Mouse (Mus musculus): ENCODE measurements around the gene Iqcf3. TPM values are rescaled to one million over a fixed set of nuclear protein-coding genes. Genes with fewer than 3 reads are reported as not detected.
"Not testable (repeated sequence)": the region's sequence is repeated elsewhere in the genome, so short reads cannot be mapped to it uniquely, and the experiment has no call there.

Iqcf3 gene
- polyA plus RNA-seq (2016; fragmentation: Nextera tagmentation; extraction: Ambion mirVana): not detected in 2 replicates

GRCm38 (mm10) chr9:106561531-106561930 is at the start of gene Iqcf3:
Iqcf3 (minus strand) TSS chr9:106561631.
- no peak for DNase-seq (ENCODE audit: low spot score)
- H3K9me3 ChIP-seq: no peaks in the 10 kb centered on the region
- H3K27me3 ChIP-seq (ENCODE audit: insufficient read depth, poor library complexity, severe bottlenecking): no peaks in the 10 kb centered on the region
- H3K4me1 ChIP-seq: 0 out of 2 replicates have a peak, but pooled peaks cover 2% of the 10 kb centered on the region
- 79% methylated on average over 5 of the region's 5 CpGs for WGBS
- H3K4me3 ChIP-seq: no peak within 1 kb of the TSS
- no peaks in the 10 kb centered on the region for H3K36me3 ChIP-seq
- H3K27ac ChIP-seq: no peak within 1 kb of the TSS

- Histone ChIP-seq H3K27me3 (ENCODE audit: insufficient read depth, poor library complexity, severe bottlenecking) (no peaks in the 10 kb centered on the region), H3K36me3 (no peaks in the 10 kb centered on the region), H3K4me1 (no peaks in the 10 kb centered on the region), H3K9me3 (no peaks in the 10 kb centered on the region), H3K27ac (no peak overlapping the region), H3K4me3 (no peak overlapping the region)
- DNase-seq (ENCODE audit: low spot score): no peak
- WGBS: 81% methylated on average over 4 of the region's 4 CpGs
Observed at GRCm38 (mm10) chr9:106610727-106611126, 49.3 kb upstream of the Iqcf3 start.

- Histone ChIP-seq H3K4me1 (0 out of 2 replicates have a peak, but pooled peaks cover 3% of the 10 kb centered on the region), H3K4me3 (no peak overlapping the region), H3K36me3 (no peaks in the 10 kb centered on the region), H3K9me3 (no peaks in the 10 kb centered on the region), H3K27ac (no peak overlapping the region), H3K27me3 (ENCODE audit: insufficient read depth, poor library complexity, severe bottlenecking) (no peaks in the 10 kb centered on the region)
- WGBS: 32% methylated on average over 8 of the region's 8 CpGs
- DNase-seq (ENCODE audit: low spot score): no peak
Observed at GRCm38 (mm10) chr9:106600546-106600945, 39.1 kb upstream of the Iqcf3 start.

GRCm38 (mm10) chr9:106598466-106598865 is 37.0 kb upstream of the Iqcf3 start:
- 41% methylated on average over 7 of the region's 7 CpGs for WGBS
- DNase-seq (ENCODE audit: low spot score): no peak
- Histone ChIP-seq H3K4me3 (no peak overlapping the region), H3K36me3 (no peaks in the 10 kb centered on the region), H3K9me3 (no peaks in the 10 kb centered on the region), H3K27me3 (ENCODE audit: insufficient read depth, poor library complexity, severe bottlenecking) (no peaks in the 10 kb centered on the region), H3K27ac (no peak overlapping the region), H3K4me1 (0 out of 2 replicates have a peak, but pooled peaks cover 4% of the 10 kb centered on the region)

GRCm38 (mm10) chr9:106595836-106596235 is 34.4 kb upstream of the Iqcf3 start:
- Histone ChIP-seq H3K36me3 (no peaks in the 10 kb centered on the region), H3K27me3 (ENCODE audit: insufficient read depth, poor library complexity, severe bottlenecking) (no peaks in the 10 kb centered on the region), H3K4me1 (0 out of 2 replicates have a peak, but pooled peaks cover 4% of the 10 kb centered on the region), H3K9me3 (no peaks in the 10 kb centered on the region), H3K4me3 (no peak overlapping the region), H3K27ac (no peak overlapping the region)
- no peak for DNase-seq (ENCODE audit: low spot score)
- 57% methylated on average over 7 of the region's 7 CpGs for WGBS

GRCm38 (mm10) chr9:106595402-106595801 is 34.0 kb upstream of the Iqcf3 start:
- not testable (repeated sequence) for DNase-seq (ENCODE audit: low spot score); H3K36me3 ChIP-seq; H3K4me3 ChIP-seq; H3K4me1 ChIP-seq; H3K27ac ChIP-seq; H3K27me3 ChIP-seq (ENCODE audit: insufficient read depth, poor library complexity, severe bottlenecking); H3K9me3 ChIP-seq
- 18% methylated on average over 4 of the region's 4 CpGs for WGBS

GRCm38 (mm10) chr9:106592158-106592557 is 30.7 kb upstream of the Iqcf3 start:
- 88% methylated on average over 5 of the region's 5 CpGs for WGBS
- DNase-seq (ENCODE audit: low spot score): no peak
- H3K27ac ChIP-seq: no peak overlapping the region

GRCm38 (mm10) chr9:106582552-106582951 is 21.1 kb upstream of the Iqcf3 start:
- Histone ChIP-seq H3K4me1 (no peaks in the 10 kb centered on the region), H3K4me3 (no peak overlapping the region), H3K27me3 (ENCODE audit: insufficient read depth, poor library complexity, severe bottlenecking) (no peaks in the 10 kb centered on the region), H3K27ac (no peak overlapping the region), H3K36me3 (no peaks in the 10 kb centered on the region), H3K9me3 (no peaks in the 10 kb centered on the region)
- DNase-seq (ENCODE audit: low spot score): no peak
- 60% methylated on average over 1 of the region's 1 CpGs for WGBS

More at GRCm38 (mm10) chr9:106592158-106592557, 30.7 kb upstream of the Iqcf3 start:
- Histone ChIP-seq H3K4me3 (no peak overlapping the region), H3K36me3 (no peaks in the 10 kb centered on the region), H3K4me1 (0 out of 2 replicates have a peak, but pooled peaks cover 4% of the 10 kb centered on the region), H3K9me3 (no peaks in the 10 kb centered on the region), H3K27me3 (ENCODE audit: insufficient read depth, poor library complexity, severe bottlenecking) (no peaks in the 10 kb centered on the region)

- Histone ChIP-seq H3K9me3 (no peaks in the 10 kb centered on the region), H3K27ac (no peak overlapping the region), H3K4me1 (no peaks in the 10 kb centered on the region), H3K27me3 (ENCODE audit: insufficient read depth, poor library complexity, severe bottlenecking) (no peaks in the 10 kb centered on the region), H3K4me3 (no peak overlapping the region), H3K36me3 (no peaks in the 10 kb centered on the region)
- WGBS: 71% methylated on average over 7 of the region's 7 CpGs
- no peak for DNase-seq (ENCODE audit: low spot score)
Observed at GRCm38 (mm10) chr9:106580016-106580415, 18.6 kb upstream of the Iqcf3 start.

- no peaks in the 10 kb centered on the region for H3K36me3 ChIP-seq
- 70% methylated on average over 2 of the region's 2 CpGs for WGBS
- H3K27ac ChIP-seq: no peak overlapping the region
- H3K4me1 ChIP-seq: no peaks in the 10 kb centered on the region
- DNase-seq (ENCODE audit: low spot score): no peak
- H3K27me3 ChIP-seq (ENCODE audit: insufficient read depth, poor library complexity, severe bottlenecking): no peaks in the 10 kb centered on the region
- no peaks in the 10 kb centered on the region for H3K9me3 ChIP-seq
- no peak overlapping the region for H3K4me3 ChIP-seq
Observed at GRCm38 (mm10) chr9:106576112-106576511, 14.7 kb upstream of the Iqcf3 start.

GRCm38 (mm10) chr9:106573366-106573765 is 11.9 kb upstream of the Iqcf3 start:
- H3K4me1 ChIP-seq: no peaks in the 10 kb centered on the region
- no peaks in the 10 kb centered on the region for H3K36me3 ChIP-seq
- DNase-seq (ENCODE audit: low spot score): no peak
- WGBS: 89% methylated on average over 5 of the region's 5 CpGs
- H3K27me3 ChIP-seq (ENCODE audit: insufficient read depth, poor library complexity, severe bottlenecking): no peaks in the 10 kb centered on the region
- no peaks in the 10 kb centered on the region for H3K9me3 ChIP-seq
- H3K27ac ChIP-seq: no peak overlapping the region
- H3K4me3 ChIP-seq: no peak overlapping the region

GRCm38 (mm10) chr9:106572186-106572585 is 10.8 kb upstream of the Iqcf3 start:
- no peaks in the 10 kb centered on the region for H3K36me3 ChIP-seq
- no peak overlapping the region for H3K4me3 ChIP-seq
- 88% methylated on average over 2 of the region's 2 CpGs for WGBS
- no peak overlapping the region for H3K27ac ChIP-seq
- no peak for DNase-seq (ENCODE audit: low spot score)
- no peaks in the 10 kb centered on the region for H3K27me3 ChIP-seq (ENCODE audit: insufficient read depth, poor library complexity, severe bottlenecking)
- H3K9me3 ChIP-seq: no peaks in the 10 kb centered on the region
- H3K4me1 ChIP-seq: no peaks in the 10 kb centered on the region

GRCm38 (mm10) chr9:106570896-106571295 is 9.5 kb upstream of the Iqcf3 start, which contains the start of gene Iqcf4:
Iqcf4 (minus strand) TSS chr9:106570996.
- 83% methylated on average over 7 of the region's 7 CpGs for WGBS

GRCm38 (mm10) chr9:106566437-106566836 is 5.0 kb upstream of the Iqcf3 start:
- 58% methylated on average over 11 of the region's 11 CpGs for WGBS
- no peak for DNase-seq (ENCODE audit: low spot score)
- Histone ChIP-seq H3K36me3 (no peaks in the 10 kb centered on the region), H3K4me3 (no peak overlapping the region), H3K27ac (no peak overlapping the region), H3K27me3 (ENCODE audit: insufficient read depth, poor library complexity, severe bottlenecking) (no peaks in the 10 kb centered on the region), H3K4me1 (0 out of 2 replicates have a peak, but pooled peaks cover 4% of the 10 kb centered on the region), H3K9me3 (no peaks in the 10 kb centered on the region)

More at GRCm38 (mm10) chr9:106570896-106571295, 9.5 kb upstream of the Iqcf3 start, which contains the start of gene Iqcf4:
- H3K27me3 ChIP-seq (ENCODE audit: insufficient read depth, poor library complexity, severe bottlenecking): no peaks in the 10 kb centered on the region
- DNase-seq (ENCODE audit: low spot score): no peak
- H3K9me3 ChIP-seq: no peaks in the 10 kb centered on the region
- no peak within 1 kb of the TSS for H3K4me3 ChIP-seq
- H3K36me3 ChIP-seq: no peaks in the 10 kb centered on the region
- H3K27ac ChIP-seq: no peak within 1 kb of the TSS
- 0 out of 2 replicates have a peak, but pooled peaks cover 4% of the 10 kb centered on the region for H3K4me1 ChIP-seq

Measured in heart, embryonic 10.5 days (tissue).